Mouse (Mus musculus) adrenal gland, postnatal 25 days (tissue): ENCODE measurements around the gene Fbxo39. TPM values are rescaled to one million over a fixed set of nuclear protein-coding genes. Genes with fewer than 3 reads are reported as not detected.
"Not testable (repeated sequence)": the region's sequence is repeated elsewhere in the genome, so short reads cannot be mapped to it uniquely, and the experiment has no call there.

Experiments
- DNase-seq: peaks from one replicate; pipeline ENCODE4 v3.0.0; 2021; ENCODE audit warnings: mixed read lengths
- total RNA-seq: library from RNA; stranded (reverse); gene quantifications from 2 replicates; pipeline ENCODE4 v1.2.3, GENCODE M21; 2021

Fbxo39 gene
- total RNA-seq, 1 experiment from 2014 or later: 0.18 TPM

GRCm38 (mm10) chr11:72311355-72312001, 2.8 kb upstream of the Fbxo39 start:
- DNase-seq: no peak

- DNase-seq: no peak
Measured at GRCm38 (mm10) chr11:72318026-72318425, 3.8 kb downstream of the Fbxo39 start.

- DNase-seq: no peak
Measured at GRCm38 (mm10) chr11:72324431-72324830, 10.2 kb downstream of the Fbxo39 start.

- no peak for DNase-seq
Measured at GRCm38 (mm10) chr11:72325701-72326100, 11.5 kb downstream of the Fbxo39 start.

- DNase-seq: no peak
Measured at GRCm38 (mm10) chr11:72332951-72333667, 18.9 kb downstream of the Fbxo39 start.

- DNase-seq: no peak
Measured at GRCm38 (mm10) chr11:72334653-72335052, 20.4 kb downstream of the Fbxo39 start.

- DNase-seq: no peak
Measured at GRCm38 (mm10) chr11:72336726-72337125, 22.5 kb downstream of the Fbxo39 start.

- DNase-seq: no peak
Measured at GRCm38 (mm10) chr11:72338437-72338871, 24.2 kb downstream of the Fbxo39 start.

- no peak for DNase-seq
Measured at GRCm38 (mm10) chr11:72339716-72340115, 25.5 kb downstream of the Fbxo39 start.

- peak; percentile 49 for DNase-seq
Measured at GRCm38 (mm10) chr11:72342549-72343237, 28.4 kb downstream of the Fbxo39 start.

- not testable (repeated sequence) for DNase-seq
Measured at GRCm38 (mm10) chr11:72343238-72343625, 29.0 kb downstream of the Fbxo39 start.

GRCm38 (mm10) chr11:72343904-72344303, 29.7 kb downstream of the Fbxo39 start:
- peak; percentile 60 for DNase-seq

- DNase-seq: no peak
Measured at GRCm38 (mm10) chr11:72344486-72344885, 30.2 kb downstream of the Fbxo39 start.

- DNase-seq: no peak
Measured at GRCm38 (mm10) chr11:72348563-72348962, 34.3 kb downstream of the Fbxo39 start.

- DNase-seq: no peak
Measured at GRCm38 (mm10) chr11:72349016-72349415, 34.8 kb downstream of the Fbxo39 start.

- no peak for DNase-seq
Measured at GRCm38 (mm10) chr11:72349652-72350051, 35.4 kb downstream of the Fbxo39 start.

GRCm38 (mm10) chr11:72352272-72352671, 38.0 kb downstream of the Fbxo39 start:
- no peak for DNase-seq

- DNase-seq: no peak
Measured at GRCm38 (mm10) chr11:72353186-72353585, 38.9 kb downstream of the Fbxo39 start.

GRCm38 (mm10) chr11:72354971-72355728, 40.9 kb downstream of the Fbxo39 start:
- DNase-seq: peak; percentile 82

- DNase-seq: peak; percentile 66
Measured at GRCm38 (mm10) chr11:72361385-72362346, 47.4 kb downstream of the Fbxo39 start.

- no peak for DNase-seq
Measured at GRCm38 (mm10) chr11:72362347-72362741, 48.1 kb downstream of the Fbxo39 start, which contains the start of gene Tekt1. Gene Tekt1 (minus strand): TSS chr11:72362442.
